Mouse (Mus musculus) stomach, postnatal 0 days (tissue): ENCODE results near the gene Mcm10.

Source experiments
- CTCF ChIP-seq: IDR thresholded peaks from 2 replicates; pipeline ENCODE4 v1.5.1; 2016; ENCODE audit warnings: antibody characterized with exemption, low read depth, mild to moderate bottlenecking, moderate library complexity
- EP300 ChIP-seq: optimal IDR thresholded peaks from 2 replicates; pipeline ENCODE3; 2016; ENCODE audit warnings: antibody characterized with exemption

- TF ChIP-seq EP300 (no peak), CTCF (no peak)
These were observed 61.6 kb downstream of the Mcm10 start for GRCm38 (mm10) chr2:4950986-4951385.
